Mouse (Mus musculus): ENCODE measurements at regions not wholly inside any gene's neighbourhood (a gene's known extent, or its start where the extent isn't known, plus 50 kb on each side); places are given as distances from the start of the nearest gene placed in this dataset.

GRCm38 (mm10) chr2:8912417-8912816 is 968.6 kb upstream of the 4930412O13Rik start:
- no peak for TF ChIP-seq CTCF (IDR thresholded peaks at IDR 0.05; ENCODE audit: borderline replicate concordance, extremely low read depth, insufficient read depth, insufficient read length)
- TF ChIP-seq POLR2A (IDR thresholded peaks at IDR 0.05; ENCODE audit: borderline replicate concordance, extremely low read depth, insufficient read depth, insufficient read length, poor library complexity, severe bottlenecking) = no peak

Data from brain, embryonic 14.5 days (tissue).